Mouse (Mus musculus): Measurements from ENCODE around the gene Iqcd.

Gene Iqcd

GRCm38 (mm10) chr5:120588569-120589094 lies at the start of gene Iqcd, which contains the start of gene Tpcn1:
Iqcd (plus strand) TSS chr5:120589016.
Tpcn1 (minus strand) TSS chr5:120588673.
- peak; percentile 99 to 100 for DNase-seq (ENCODE audit: low spot score in 2 of 2)

GRCm38 (mm10) chr5:120548236-120548850 lies 40.5 kb upstream of the Iqcd start:
- DNase-seq (ENCODE audit: low spot score in 2 of 2): no peak

- no peak for DNase-seq (ENCODE audit: low spot score in 2 of 2)
Measured at GRCm38 (mm10) chr5:120550137-120550536, 38.7 kb upstream of the Iqcd start.

- no peak for DNase-seq (ENCODE audit: low spot score in 2 of 2)
Measured at GRCm38 (mm10) chr5:120550673-120551072, 38.1 kb upstream of the Iqcd start.

- no peak for DNase-seq (ENCODE audit: low spot score in 2 of 2)
Measured at GRCm38 (mm10) chr5:120555871-120556270, 32.9 kb upstream of the Iqcd start.

GRCm38 (mm10) chr5:120558041-120558440 lies 30.8 kb upstream of the Iqcd start:
- no peak for DNase-seq (ENCODE audit: low spot score in 2 of 2)

- peak; percentile 54 to 58 for DNase-seq (ENCODE audit: low spot score in 2 of 2)
Measured at GRCm38 (mm10) chr5:120558762-120559161, 30.1 kb upstream of the Iqcd start.

GRCm38 (mm10) chr5:120560129-120560615 lies 28.6 kb upstream of the Iqcd start:
- no peak for DNase-seq (ENCODE audit: low spot score in 2 of 2)

- DNase-seq (ENCODE audit: low spot score in 2 of 2): no peak
Measured at GRCm38 (mm10) chr5:120560616-120561311, 28.1 kb upstream of the Iqcd start.

GRCm38 (mm10) chr5:120562956-120563913 lies 25.6 kb upstream of the Iqcd start:
- no peak for DNase-seq (ENCODE audit: low spot score in 2 of 2)

GRCm38 (mm10) chr5:120563914-120564311 lies 24.9 kb upstream of the Iqcd start:
- DNase-seq (ENCODE audit: low spot score in 2 of 2): no peak

GRCm38 (mm10) chr5:120565171-120565905 lies 23.5 kb upstream of the Iqcd start:
- no peak for DNase-seq (ENCODE audit: low spot score in 2 of 2)

GRCm38 (mm10) chr5:120566101-120566500 lies 22.7 kb upstream of the Iqcd start:
- no peak for DNase-seq (ENCODE audit: low spot score in 2 of 2)

GRCm38 (mm10) chr5:120566681-120567252 lies 22.0 kb upstream of the Iqcd start:
- DNase-seq (ENCODE audit: low spot score in 2 of 2): no peak

GRCm38 (mm10) chr5:120567253-120567701 lies 21.5 kb upstream of the Iqcd start:
- DNase-seq (ENCODE audit: low spot score in 2 of 2): no peak

GRCm38 (mm10) chr5:120567761-120568211 lies 21.0 kb upstream of the Iqcd start:
- no peak for DNase-seq (ENCODE audit: low spot score in 2 of 2)

GRCm38 (mm10) chr5:120568336-120568768 lies 20.5 kb upstream of the Iqcd start:
- no peak for DNase-seq (ENCODE audit: low spot score in 2 of 2)

- DNase-seq (ENCODE audit: low spot score in 2 of 2): no peak
Measured at GRCm38 (mm10) chr5:120568964-120569363, 19.9 kb upstream of the Iqcd start.

GRCm38 (mm10) chr5:120569791-120570190 lies 19.0 kb upstream of the Iqcd start:
- no peak for DNase-seq (ENCODE audit: low spot score in 2 of 2)

- no peak for DNase-seq (ENCODE audit: low spot score in 2 of 2)
Measured at GRCm38 (mm10) chr5:120570289-120570897, 18.4 kb upstream of the Iqcd start.

Data from spleen, postnatal 36 days (tissue).